Mouse (Mus musculus): ENCODE data around the gene Rbfox1.

DNA sequence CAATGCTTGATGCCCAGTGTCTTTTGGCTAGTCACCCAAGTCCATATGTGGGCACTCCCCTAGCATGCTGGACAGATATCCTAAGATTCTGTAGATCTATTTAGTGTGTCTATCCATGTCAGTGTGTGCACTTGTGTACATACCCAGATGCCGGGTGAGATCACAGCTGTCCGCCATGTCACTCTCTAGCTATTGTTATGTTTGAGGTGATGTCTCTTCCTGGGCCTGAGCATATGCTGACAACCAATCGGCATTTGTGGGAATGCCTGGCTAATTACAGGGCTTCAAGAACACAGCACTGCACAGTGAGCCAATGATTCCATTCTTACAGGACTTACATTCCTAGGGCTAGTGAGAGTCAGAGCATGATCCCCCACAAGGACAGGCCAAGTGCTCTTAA lies 1208.5 kb downstream of the Rbfox1 start:
- TF ChIP-seq CTCF (IDR thresholded peaks at IDR 0.05; ENCODE audit: borderline replicate concordance, insufficient read depth, low read length) (no peak), POLR2A (IDR thresholded peaks at IDR 0.05; ENCODE audit: low read depth, low read length) (no peak)
